Mouse (Mus musculus) neural tube, embryonic 11.5 days (tissue): ENCODE results near the gene L1td1. TPM values are rescaled to one million over a fixed set of nuclear protein-coding genes. Genes with fewer than 3 reads are reported as not detected.

Experiments
- ATAC-seq: fragments of 200-750 bp; cut with Nextera tagmentation; 2 replicates; pipeline ENCODE4 v1.8.0; 2017; ENCODE audit warnings: moderate number of reproducible peaks, mild to moderate bottlenecking, moderate TSS enrichment, moderate library complexity; ENCODE audit not compliant: insufficient read depth, low FRiP score, low TSS enrichment
- DNase-seq: peaks from one replicate; pipeline ENCODE4 v3.0.0-alpha.2; 2015; ENCODE audit warnings: low spot score
- H3K27ac ChIP-seq: fragments of 300-500 bp; sonication (generic); 2 replicates; pipeline ENCODE4 v1.5.1; 2014; ENCODE audit warnings: low read depth, mild to moderate bottlenecking, low read length
- H3K27me3 ChIP-seq: fragments of 300-500 bp; sonication (generic); 2 replicates; pipeline ENCODE4 v1.6.1; 2014; ENCODE audit warnings: mild to moderate bottlenecking, low read length, mixed read lengths; ENCODE audit not compliant: control insufficient read depth, insufficient read depth
- H3K36me3 ChIP-seq: fragments of 300-500 bp; sonication (generic); 2 replicates; pipeline ENCODE4 v1.6.1; 2014; ENCODE audit warnings: mild to moderate bottlenecking, low read length, moderate library complexity, mixed read lengths; ENCODE audit not compliant: control insufficient read depth, insufficient read depth
- H3K4me1 ChIP-seq: fragments of 300-500 bp; sonication (generic); 2 replicates; pipeline ENCODE4 v1.6.1; 2014; ENCODE audit warnings: low read length, mixed read lengths; ENCODE audit not compliant: control insufficient read depth, insufficient read depth
- H3K4me2 ChIP-seq: fragments of 300-500 bp; sonication (generic); 2 replicates; pipeline ENCODE4 v1.6.1; 2014; ENCODE audit warnings: low read depth, mild to moderate bottlenecking, moderate library complexity
- H3K4me3 ChIP-seq: fragments of 300-500 bp; sonication (generic); 2 replicates; pipeline ENCODE4 v1.5.1; 2014; ENCODE audit warnings: low read depth, low read length
- H3K9ac ChIP-seq: fragments of 300-500 bp; sonication (generic); 2 replicates; pipeline ENCODE4 v1.6.1; 2014; ENCODE audit warnings: mild to moderate bottlenecking, low read length
- H3K9me3 ChIP-seq: fragments of 300-500 bp; sonication (generic); 2 replicates; pipeline ENCODE4 v1.6.1; 2016; ENCODE audit warnings: low read length; ENCODE audit not compliant: control insufficient read depth
- WGBS: fragments of 180-500 bp; shearing (Covaris S2); extraction: QIAGEN DNeasy Blood & Tissue Kit; methylation state at CpG from one replicate; pipeline ENCODE4 v1.1.7; 2014; 5-methylcytosine and 5-hydroxymethylcytosine counted together
- polyA plus RNA-seq: library from polyadenylated mRNA; unstranded; fragments of >200 nt; fragmentation: Nextera tagmentation; extraction: Ambion mirVana; gene quantifications from 2 replicates; pipeline ENCODE4 v1.2.1, GENCODE M21; 2014

L1td1 gene
- 0.20 TPM in 1 of 2 replicates, not detected in the other for polyA plus RNA-seq

- Histone ChIP-seq H3K9me3 (no peaks in the 10 kb centered on the region), H3K27me3 (peaks cover 31% of the 10 kb centered on the region), H3K4me2 (peak within 1 kb of the TSS; percentile 62), H3K4me1 (peaks cover 6% of the 10 kb centered on the region; the same call in 1 of the 2 replicates), H3K9ac (peak within 1 kb of the TSS; percentile 7), H3K4me3 (peak within 1 kb of the TSS; percentile 28), H3K27ac (no peak within 1 kb of the TSS), H3K36me3 (no peaks in the 10 kb centered on the region)
- DNase-seq (peak; percentile 34), ATAC-seq (no peak)
- 2% methylated on average over 29 of the region's 29 CpGs for WGBS
These were observed at the start of gene L1td1 for GRCm38 (mm10) chr4:98726590-98727237. Gene L1td1 (plus strand): TSS chr4:98726734.

DNA sequence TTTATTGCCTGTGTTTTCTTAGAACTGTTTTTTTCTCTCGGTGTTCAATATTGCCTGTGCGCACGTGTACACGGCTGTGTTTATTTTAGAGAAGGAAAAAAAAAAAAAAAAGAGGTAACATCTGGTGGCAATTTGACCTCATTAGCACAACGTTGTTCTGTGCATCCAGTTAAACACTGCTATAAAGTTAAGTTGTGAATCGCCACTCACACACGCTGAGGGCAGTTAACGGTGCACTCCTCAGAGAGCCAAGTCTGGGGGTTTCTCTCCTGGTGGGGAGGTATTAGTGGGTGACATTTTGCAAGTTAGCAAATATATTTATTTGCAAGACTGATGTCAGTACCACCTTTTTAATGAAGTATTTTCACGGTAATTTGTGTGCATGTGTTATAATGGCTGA is 49.0 kb upstream of the L1td1 start:
- H3K36me3 ChIP-seq: no peaks in the 10 kb centered on the region
- H3K9ac ChIP-seq: no peak overlapping the region
- H3K4me1 ChIP-seq: no peaks in the 10 kb centered on the region
- no peak overlapping the region for H3K4me3 ChIP-seq
- ATAC-seq (no peak), DNase-seq (no peak)
- H3K9me3 ChIP-seq: no peaks in the 10 kb centered on the region
- no peaks in the 10 kb centered on the region for H3K27me3 ChIP-seq
- no peak overlapping the region for H3K27ac ChIP-seq
- 46% methylated on average over 9 of the region's 9 CpGs for WGBS
- H3K4me2 ChIP-seq: no peak overlapping the region

GRCm38 (mm10) chr4:98686678-98687267 is 39.8 kb upstream of the L1td1 start:
- ATAC-seq (no peak), DNase-seq (no peak)
- no peak overlapping the region for H3K4me3 ChIP-seq
- no peak overlapping the region for H3K4me2 ChIP-seq
- no peak overlapping the region for H3K27ac ChIP-seq
- 0 out of 2 replicates have a peak, but pooled peaks cover 6% of the 10 kb centered on the region for H3K4me1 ChIP-seq
- no peaks in the 10 kb centered on the region for H3K9me3 ChIP-seq
- WGBS: 71% methylated on average over 11 of the region's 11 CpGs
- H3K27me3 ChIP-seq: no peaks in the 10 kb centered on the region
- no peaks in the 10 kb centered on the region; the same call in 1 of the 2 replicates for H3K36me3 ChIP-seq
- H3K9ac ChIP-seq: no peak overlapping the region

DNA sequence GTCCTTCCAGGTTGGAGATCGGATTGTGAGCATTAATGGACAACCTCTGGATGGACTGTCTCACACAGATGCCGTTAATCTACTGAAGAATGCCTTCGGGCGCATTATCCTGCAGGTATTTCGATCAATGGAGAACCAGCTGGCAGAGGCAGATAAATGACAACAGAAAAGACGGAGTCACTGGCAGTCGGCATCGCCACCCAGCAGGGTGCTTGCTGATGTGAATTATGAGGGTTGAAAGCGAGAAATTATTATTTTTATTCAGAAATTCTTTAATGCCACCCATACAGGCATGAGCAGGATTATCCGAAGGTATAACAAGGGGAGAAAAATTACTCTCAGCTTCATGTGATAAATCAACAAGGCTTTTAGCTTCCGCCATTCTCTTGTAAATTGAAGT is 38.4 kb upstream of the L1td1 start:
- Histone ChIP-seq H3K36me3 (no peaks in the 10 kb centered on the region; the same call in 1 of the 2 replicates), H3K27ac (no peak overlapping the region), H3K4me3 (no peak overlapping the region), H3K27me3 (no peaks in the 10 kb centered on the region), H3K9me3 (no peaks in the 10 kb centered on the region), H3K4me2 (no peak overlapping the region), H3K9ac (no peak overlapping the region), H3K4me1 (0 out of 2 replicates have a peak, but pooled peaks cover 6% of the 10 kb centered on the region)
- no peak for ATAC-seq
- 66% methylated on average over 11 of the region's 11 CpGs for WGBS
- no peak for DNase-seq

- no peak overlapping the region for H3K4me2 ChIP-seq
- DNase-seq: no peak
- H3K9ac ChIP-seq: no peak overlapping the region
- H3K9me3 ChIP-seq: no peaks in the 10 kb centered on the region
- H3K36me3 ChIP-seq: no peaks in the 10 kb centered on the region; the same call in 1 of the 2 replicates
- 0 out of 2 replicates have a peak, but pooled peaks cover 6% of the 10 kb centered on the region for H3K4me1 ChIP-seq
- H3K27me3 ChIP-seq: no peaks in the 10 kb centered on the region
- WGBS: 64% methylated on average over 9 of the region's 9 CpGs
- H3K4me3 ChIP-seq: no peak overlapping the region
- no peak overlapping the region for H3K27ac ChIP-seq
- no peak for ATAC-seq
These were observed 38.0 kb upstream of the L1td1 start for GRCm38 (mm10) chr4:98688520-98688919.

DNA sequence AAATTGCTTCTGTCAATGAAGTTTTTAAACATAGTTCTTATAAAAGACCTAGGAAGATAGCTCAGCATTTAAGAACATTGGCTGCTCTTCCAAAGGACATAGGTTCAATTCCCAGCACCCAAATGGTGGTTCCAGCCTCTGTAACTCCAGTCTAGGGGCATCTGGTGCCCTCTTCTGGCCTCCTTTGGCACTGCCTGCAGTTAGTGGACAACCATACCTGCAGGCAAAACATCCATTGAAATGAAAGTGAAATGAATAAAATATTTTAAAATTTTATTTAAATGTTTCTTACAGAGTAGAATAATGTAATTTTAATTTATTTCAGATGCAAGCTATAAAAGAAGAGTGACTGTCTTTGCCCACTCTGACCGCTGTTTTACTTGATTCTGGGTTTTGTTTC is 36.5 kb upstream of the L1td1 start:
- no peak overlapping the region for H3K27ac ChIP-seq
- H3K9me3 ChIP-seq: no peaks in the 10 kb centered on the region
- WGBS: 97% methylated on average over 1 of the region's 1 CpGs

DNA sequence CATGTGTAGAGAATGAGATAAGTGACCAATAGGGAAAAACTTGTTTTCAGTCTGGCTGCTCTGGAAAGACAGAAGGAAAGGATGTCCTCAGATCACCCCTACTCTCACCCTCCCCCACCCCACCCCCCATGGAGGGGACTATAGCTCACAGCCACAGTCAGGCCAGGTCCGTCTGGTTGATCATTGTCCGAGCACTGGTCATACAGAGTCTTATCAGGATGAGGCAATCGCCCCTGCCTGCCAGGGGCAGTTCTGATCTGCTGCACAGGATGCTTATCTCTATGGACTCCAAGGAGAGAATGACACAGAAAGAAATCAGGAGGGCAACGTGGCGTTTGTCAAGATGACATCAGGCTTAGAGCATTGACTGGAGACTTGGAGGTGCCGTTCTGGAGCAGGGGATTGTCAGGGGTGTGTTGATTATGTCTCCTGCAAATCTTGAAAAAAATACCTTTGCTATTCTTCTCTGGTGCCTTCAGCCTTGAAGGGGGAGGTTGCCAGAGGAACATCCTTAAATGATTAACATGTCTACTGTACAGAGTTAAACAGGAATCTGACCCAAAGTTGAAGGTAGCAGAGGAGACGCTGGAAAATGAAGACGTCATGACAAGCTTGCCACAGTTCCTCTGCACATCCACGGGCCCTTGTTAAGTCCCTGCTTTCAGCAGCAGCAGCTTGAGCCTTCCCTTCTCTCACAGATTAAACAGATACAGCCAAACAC is 32.9 kb upstream of the L1td1 start:
- Histone ChIP-seq H3K4me3 (no peak overlapping the region), H3K9me3 (no peaks in the 10 kb centered on the region), H3K4me1 (no peaks in the 10 kb centered on the region), H3K9ac (no peak overlapping the region), H3K27me3 (no peaks in the 10 kb centered on the region), H3K4me2 (no peak overlapping the region), H3K36me3 (no peaks in the 10 kb centered on the region; the same call in 1 of the 2 replicates), H3K27ac (no peak overlapping the region)
- WGBS: 77% methylated on average over 9 of the region's 9 CpGs
- no peak; the same call in 1 of the 2 replicates for ATAC-seq
- DNase-seq: no peak

More for the DNA sequence above, 36.5 kb upstream of the L1td1 start:
- Histone ChIP-seq H3K9ac (no peak overlapping the region), H3K4me1 (0 out of 2 replicates have a peak, but pooled peaks cover 6% of the 10 kb centered on the region), H3K27me3 (no peaks in the 10 kb centered on the region), H3K4me3 (no peak overlapping the region), H3K36me3 (no peaks in the 10 kb centered on the region; the same call in 1 of the 2 replicates), H3K4me2 (no peak overlapping the region)
- ATAC-seq (no peak), DNase-seq (no peak)

DNA sequence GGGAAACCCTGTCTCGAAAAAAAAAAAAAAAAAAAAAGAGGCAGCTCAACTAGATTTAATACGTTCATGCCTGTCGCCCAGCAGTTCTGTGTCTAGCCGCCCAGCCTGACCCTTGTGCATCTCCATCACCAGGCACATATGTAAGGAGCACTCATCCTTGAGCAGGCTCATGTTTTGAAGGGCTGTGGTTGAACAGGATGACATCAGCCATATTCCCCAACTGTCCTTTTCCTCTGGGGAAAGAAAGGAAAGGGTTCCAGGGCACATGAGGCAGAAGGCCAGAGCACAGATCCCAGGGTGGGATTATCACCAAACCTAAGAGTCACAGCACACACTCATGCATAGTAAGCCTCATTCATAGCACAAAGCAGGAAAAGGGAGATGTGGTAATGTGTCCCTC is 28.6 kb upstream of the L1td1 start:
- no peaks in the 10 kb centered on the region for H3K4me1 ChIP-seq
- H3K27me3 ChIP-seq: no peaks in the 10 kb centered on the region
- ATAC-seq (no peak), DNase-seq (no peak)
- H3K9ac ChIP-seq: no peak overlapping the region
- no peak overlapping the region for H3K27ac ChIP-seq
- WGBS: 85% methylated on average over 4 of the region's 4 CpGs
- no peak overlapping the region for H3K4me2 ChIP-seq
- H3K9me3 ChIP-seq: no peaks in the 10 kb centered on the region
- no peaks in the 10 kb centered on the region for H3K36me3 ChIP-seq
- H3K4me3 ChIP-seq: no peak overlapping the region
